ENCODE assay signal across 15 mouse cellular contexts in genomic region chr11:88484047-88484446, GRCm38 (mm10).
DNase-seq lines count a peak whose midpoint lies in the region; ATAC-seq and TF ChIP-seq lines count a peak whose summit lies in the region.
"Had no signal": no experiment of that assay in that cellular context is flagged by ENCODE, and none has a peak within 500 bp of the region (broad histone marks: within the 10 kb centered on the region; RNA-seq: fewer than 3 reads in every experiment).

No protein-coding gene starts in this region.

- H3K36me3 ChIP-seq in kidney, adult 2 months (ENCODE audit: control insufficient read depth, insufficient read depth, low read length), result no peaks in the 10 kb centered on the region
- H3K36me3 ChIP-seq in forebrain, embryonic 12.5 days (replicated peaks), result no peaks in the 10 kb centered on the region; the same call in 1 of the 2 replicates
- H3K36me3 ChIP-seq in hindbrain, embryonic 15.5 days, result no peaks in the 10 kb centered on the region
- H3K36me3 ChIP-seq in neural tube, embryonic 12.5 days, result no peaks in the 10 kb centered on the region
- H3K36me3 ChIP-seq: embryonic facial prominence, embryonic 12.5 days had no signal

- H3K9ac ChIP-seq in forebrain, embryonic 12.5 days, result no peak overlapping the region
- H3K9ac ChIP-seq in hindbrain, embryonic 15.5 days, result no peak overlapping the region
- H3K9ac ChIP-seq in neural tube, embryonic 12.5 days, result no peak overlapping the region
- H3K9ac ChIP-seq: embryonic facial prominence, embryonic 12.5 days had no signal

- peak; percentile 55 for DNase-seq in kidney, adult 2 months
- no peak for DNase-seq in kidney, postnatal 10 days
- no peak for DNase-seq in urinary bladder, postnatal 10 days (ENCODE audit: low spot score)
- no peak for DNase-seq in cerebellum, postnatal 25 days
- no peak for DNase-seq in adrenal gland, postnatal 4 days (ENCODE audit: low spot score in 2 of 2)
- DNase-seq: adrenal gland, adult 8-10 months; cerebellum, postnatal 10 days; gastrocnemius, postnatal 14 days; heart, postnatal 36 days; thymus, postnatal 14 days had no signal

- no peak for ATAC-seq in forebrain, embryonic 12.5 days (ENCODE audit: low FRiP score)
- no peak for ATAC-seq in hindbrain, embryonic 15.5 days (ENCODE audit: low FRiP score, low read depth)
- no peak for ATAC-seq in neural tube, embryonic 12.5 days (ENCODE audit: low FRiP score, low read depth)
- ATAC-seq: lung, postnatal 0 days had no signal

- H3K9me3 ChIP-seq in forebrain, embryonic 12.5 days, result no peaks in the 10 kb centered on the region
- no peaks in the 10 kb centered on the region for H3K9me3 ChIP-seq in hindbrain, embryonic 15.5 days
- H3K9me3 ChIP-seq in neural tube, embryonic 12.5 days, result no peaks in the 10 kb centered on the region
- H3K9me3 ChIP-seq: embryonic facial prominence, embryonic 12.5 days had no signal

- TF ChIP-seq CTCF in kidney, adult 2 months (conservative IDR thresholded peaks at IDR 0.05; ENCODE audit: insufficient read depth, insufficient read length, low read depth, low read length), result no peak

- TF ChIP-seq POLR2A in kidney, adult 2 months (IDR thresholded peaks at IDR 0.05; ENCODE audit: low read depth, low read length), result no peak

- no peak overlapping the region for H3K27ac ChIP-seq in kidney, adult 2 months (ENCODE audit: insufficient read depth, low read depth, low read length)
- H3K27ac ChIP-seq in forebrain, embryonic 12.5 days, result peak overlapping the region; percentile 98
- peak overlapping the region; percentile 62 for H3K27ac ChIP-seq in hindbrain, embryonic 15.5 days (replicated peaks)
- 0 out of 2 replicates have a peak overlapping the region, but pooled peaks have one; percentile 69 for H3K27ac ChIP-seq in neural tube, embryonic 12.5 days
- H3K27ac ChIP-seq: embryonic facial prominence, embryonic 12.5 days had no signal

- H3K4me1 ChIP-seq in kidney, adult 2 months (ENCODE audit: control insufficient read depth, insufficient read depth, low read length), result peaks cover 16% of the 10 kb centered on the region; the same call in 1 of the 2 replicates
- H3K4me1 ChIP-seq in forebrain, embryonic 12.5 days, result peaks cover 87% of the 10 kb centered on the region
- H3K4me1 ChIP-seq in hindbrain, embryonic 15.5 days (replicated peaks), result peaks cover 76% of the 10 kb centered on the region
- peaks cover 82% of the 10 kb centered on the region for H3K4me1 ChIP-seq in neural tube, embryonic 12.5 days

- H3K4me3 ChIP-seq in kidney, adult 2 months (ENCODE audit: insufficient read depth, low read depth, low read length), result no peak overlapping the region
- no peak overlapping the region for H3K4me3 ChIP-seq in forebrain, embryonic 12.5 days (replicated peaks)
- H3K4me3 ChIP-seq in hindbrain, embryonic 15.5 days, result no peak overlapping the region
- no peak overlapping the region for H3K4me3 ChIP-seq in neural tube, embryonic 12.5 days
- H3K4me3 ChIP-seq: embryonic facial prominence, embryonic 12.5 days had no signal

- no peak overlapping the region for H3K4me2 ChIP-seq in forebrain, embryonic 12.5 days
- H3K4me2 ChIP-seq in hindbrain, embryonic 15.5 days, result no peak overlapping the region
- no peak overlapping the region for H3K4me2 ChIP-seq in neural tube, embryonic 12.5 days (replicated peaks)
- H3K4me2 ChIP-seq: embryonic facial prominence, embryonic 12.5 days had no signal

- 71% methylated on average over 3 of the region's 3 CpGs for WGBS in kidney, adult 2 months
- 90% methylated on average over 3 of the region's 3 CpGs for WGBS in forebrain, embryonic 12.5 days
- WGBS in hindbrain, embryonic 15.5 days, result 84% methylated on average over 3 of the region's 3 CpGs
- 88% methylated on average over 3 of the region's 3 CpGs for WGBS in neural tube, embryonic 12.5 days

- H3K27me3 ChIP-seq in kidney, adult 2 months (replicated peaks; ENCODE audit: control insufficient read depth, insufficient read depth, low read length), result no peaks in the 10 kb centered on the region
- no peaks in the 10 kb centered on the region for H3K27me3 ChIP-seq in forebrain, embryonic 12.5 days
- no peaks in the 10 kb centered on the region for H3K27me3 ChIP-seq in hindbrain, embryonic 15.5 days
- no peaks in the 10 kb centered on the region for H3K27me3 ChIP-seq in neural tube, embryonic 12.5 days (replicated peaks)
- H3K27me3 ChIP-seq: embryonic facial prominence, embryonic 12.5 days had no signal
